Mouse (Mus musculus) left cerebral cortex, adult 8-10 months (tissue): Measurements from ENCODE around the gene Cir1. TPM values are rescaled to one million over a fixed set of nuclear protein-coding genes. Genes with fewer than 3 reads are reported as not detected.

Source experiments
- DNase-seq, 2 experiments: peaks; one replicate each; pipeline ENCODE4 v3.0.0; 2022; ENCODE audit warnings: low spot score in 2 of 2
- total RNA-seq, 4 experiments: library from RNA; stranded (reverse); gene quantifications; 2 replicates each; pipeline ENCODE4 v1.2.4; 2022

The Cir1 gene
- total RNA-seq, 4 experiments from 2014 or later = 25.9 to 28.4 (median 28.0) TPM

DNA sequence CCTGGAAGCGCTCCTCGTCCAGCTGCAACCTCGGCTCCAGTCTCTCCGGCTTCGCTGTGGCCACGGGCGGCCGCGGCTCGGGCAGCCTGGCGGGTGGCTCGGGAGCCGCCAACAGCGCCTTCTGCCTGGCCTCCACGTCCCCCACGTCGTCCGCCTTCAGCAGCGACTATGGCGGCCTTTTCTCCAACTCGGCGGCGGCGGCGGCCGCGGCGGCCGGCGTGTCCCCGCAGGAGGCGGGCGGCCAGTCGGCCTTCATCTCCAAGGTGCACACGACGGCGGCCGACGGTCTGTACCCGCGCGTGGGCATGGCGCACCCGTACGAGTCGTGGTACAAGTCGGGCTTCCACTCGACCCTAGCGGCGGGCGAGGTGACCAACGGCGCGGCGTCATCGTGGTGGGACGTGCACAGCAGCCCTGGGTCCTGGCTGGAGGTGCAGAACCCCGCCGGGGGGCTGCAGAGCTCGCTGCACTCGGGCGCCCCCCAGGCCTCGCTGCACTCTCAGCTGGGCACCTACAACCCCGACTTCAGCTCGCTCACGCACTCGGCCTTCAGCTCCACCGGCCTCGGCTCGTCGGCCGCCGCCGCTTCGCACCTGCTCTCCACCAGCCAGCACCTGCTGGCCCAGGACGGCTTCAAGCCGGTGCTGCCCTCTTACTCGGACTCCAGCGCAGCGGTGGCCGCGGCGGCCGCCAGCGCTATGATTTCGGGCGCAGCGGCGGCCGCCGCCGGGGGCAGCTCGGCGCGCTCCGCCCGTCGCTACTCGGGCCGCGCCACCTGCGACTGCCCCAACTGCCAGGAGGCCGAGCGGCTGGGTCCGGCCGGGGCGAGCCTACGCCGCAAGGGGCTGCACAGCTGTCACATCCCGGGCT, 39.0 kb downstream of the Cir1 start:
- DNase-seq = no peak

DNA sequence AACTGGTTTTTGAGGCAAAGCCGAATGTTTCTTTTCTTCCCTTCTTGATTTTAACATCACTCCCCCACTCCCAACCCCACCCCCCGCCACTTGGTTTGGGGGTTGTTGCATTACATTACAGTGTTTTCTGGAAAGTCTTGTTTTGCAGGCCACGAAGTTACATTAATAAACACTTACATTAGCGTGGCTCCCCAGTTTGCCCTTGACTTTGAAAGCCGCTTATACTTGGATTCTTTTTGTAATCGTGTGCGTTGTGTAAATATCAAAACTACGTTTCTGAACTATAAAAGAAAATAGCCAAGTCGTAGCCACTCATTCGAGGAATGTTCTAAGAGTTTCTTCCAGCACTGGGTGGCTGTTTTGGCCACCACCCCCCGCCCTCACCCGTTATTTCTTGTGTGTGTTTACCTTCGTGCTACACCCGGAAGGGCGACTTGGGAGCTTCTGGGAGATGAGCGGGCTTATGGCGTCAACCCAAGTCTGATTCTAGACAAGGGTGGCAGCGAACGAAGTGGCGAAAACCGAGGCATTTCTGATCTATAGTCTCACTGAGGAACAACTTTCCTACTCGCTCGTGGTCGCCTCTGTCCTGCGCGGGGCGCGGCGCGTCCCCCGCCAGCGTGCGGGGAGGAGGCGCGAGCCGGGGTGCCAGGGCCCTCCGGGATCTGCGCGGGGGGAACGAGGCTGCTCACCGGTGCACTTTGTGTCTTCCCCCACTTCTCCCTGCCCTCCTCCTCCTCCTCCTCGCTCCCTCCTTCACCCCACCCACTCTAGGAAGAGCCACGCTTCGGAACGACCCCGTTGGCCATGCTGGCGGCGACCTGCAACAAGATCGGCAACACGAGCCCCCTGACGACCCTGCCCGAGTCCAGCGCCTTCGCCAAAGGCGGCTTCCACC, 39.9 kb downstream of the Cir1 start:
- peak in 1 of 2 experiments; percentile 43 for DNase-seq

DNA sequence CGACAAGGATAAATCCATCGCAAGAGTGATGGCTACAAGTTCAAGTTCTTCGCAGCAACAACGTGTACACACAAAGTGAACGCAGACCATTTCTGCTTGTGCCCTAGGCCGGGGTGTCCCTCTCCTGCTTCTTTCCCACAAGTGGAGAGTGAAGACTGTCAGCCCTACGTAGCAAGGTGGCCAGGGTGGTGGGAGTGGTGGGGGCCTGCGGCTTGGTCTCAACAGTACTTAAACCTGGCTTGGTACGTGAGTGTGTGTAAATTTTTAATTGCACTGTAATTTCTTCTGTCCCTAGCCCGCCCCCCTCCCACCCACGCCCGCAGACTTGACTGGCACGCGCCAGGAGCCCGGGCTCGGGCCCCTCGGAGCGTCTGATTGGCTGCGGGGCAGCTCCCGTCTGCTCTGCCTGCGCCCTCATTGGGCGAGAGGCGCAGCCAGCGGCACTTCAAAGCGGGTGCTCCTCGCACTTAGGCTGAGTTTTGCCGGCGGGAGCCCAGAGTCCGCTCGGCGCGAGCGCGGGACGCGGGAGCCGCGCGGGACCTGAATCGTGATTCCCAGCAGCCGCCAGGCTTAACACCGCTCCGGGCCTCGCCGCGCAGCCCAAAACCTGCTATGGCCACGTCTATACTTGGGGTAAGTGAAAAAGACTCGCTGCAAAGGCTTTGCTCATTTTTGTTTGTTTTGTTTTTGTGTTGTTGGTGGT, 40.9 kb downstream of the Cir1 start, which contains the start of gene Sp9:
Gene Sp9, plus strand, starts transcription at position 467 of the 703 bp plus-strand sequence.
- DNase-seq = peak in 1 of 2 experiments; percentile 60

DNA sequence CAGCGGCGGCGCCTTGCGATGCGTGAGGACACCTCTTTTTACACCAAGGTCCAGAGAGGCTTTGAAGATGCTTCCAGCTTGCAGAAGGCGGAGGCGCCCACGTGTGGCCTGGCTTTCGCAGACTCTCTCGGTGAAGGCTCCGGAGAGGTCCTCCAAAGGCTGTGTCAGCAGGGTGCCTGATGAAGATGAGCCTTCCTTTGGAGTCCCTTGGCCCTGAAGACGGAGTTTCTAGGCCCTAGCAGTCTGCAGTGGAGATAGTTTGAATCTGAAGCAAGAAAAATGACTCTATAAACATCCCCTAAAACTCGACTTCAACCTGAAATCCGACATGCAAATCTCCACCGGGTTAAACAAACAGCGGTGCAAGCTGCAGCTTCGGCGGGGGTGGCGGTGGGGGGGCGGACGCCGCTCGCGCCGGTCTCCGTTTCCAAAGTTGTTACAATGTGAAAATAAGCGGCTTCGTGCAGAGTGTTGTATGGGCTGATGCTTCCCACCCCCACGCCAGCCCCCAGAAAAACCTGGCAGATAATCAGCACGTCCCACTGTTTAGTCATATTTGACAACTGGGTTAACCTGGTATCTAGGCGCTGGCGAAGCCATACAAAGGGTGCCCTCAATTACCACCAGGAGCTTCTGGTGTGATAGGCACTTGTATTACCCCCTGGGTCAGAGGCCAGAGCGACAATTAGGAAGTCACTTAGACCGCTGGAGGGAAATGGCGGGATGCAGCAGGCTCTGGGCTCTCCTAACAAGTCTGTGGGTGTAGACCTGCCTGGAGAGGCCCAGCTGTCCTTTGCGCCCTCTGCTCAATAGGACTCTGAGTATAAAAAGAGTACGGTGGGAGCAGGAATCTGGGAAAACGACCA, 41.7 kb downstream of the Cir1 start:
- peak in 1 of 2 experiments; percentile 35 for DNase-seq

DNA sequence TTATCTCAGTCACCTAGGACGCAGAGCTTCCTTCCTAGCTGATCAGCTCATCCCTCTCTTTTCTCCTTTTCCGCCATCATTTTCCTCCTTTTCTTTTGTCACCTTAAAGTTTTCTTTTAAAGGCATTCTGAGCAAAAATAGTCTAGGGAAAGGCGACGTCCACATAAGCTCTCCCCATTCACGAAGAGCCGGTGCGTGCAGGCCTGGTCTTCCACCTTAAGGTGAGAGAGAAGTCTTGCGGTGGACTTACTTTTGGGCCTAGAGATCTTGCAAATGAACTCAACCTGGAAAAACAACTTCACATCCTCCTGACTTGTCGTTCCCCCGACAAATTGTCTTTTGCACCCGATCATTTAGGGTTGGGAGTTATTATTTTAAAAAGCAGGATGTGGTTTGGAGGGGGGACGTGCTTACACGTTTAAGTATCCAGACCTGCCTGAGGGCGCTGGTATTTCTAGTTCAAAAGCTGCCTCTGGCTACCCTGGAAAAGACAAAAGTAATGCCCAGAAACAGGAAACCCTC, 42.4 kb downstream of the Cir1 start:
- no peak for DNase-seq

DNA sequence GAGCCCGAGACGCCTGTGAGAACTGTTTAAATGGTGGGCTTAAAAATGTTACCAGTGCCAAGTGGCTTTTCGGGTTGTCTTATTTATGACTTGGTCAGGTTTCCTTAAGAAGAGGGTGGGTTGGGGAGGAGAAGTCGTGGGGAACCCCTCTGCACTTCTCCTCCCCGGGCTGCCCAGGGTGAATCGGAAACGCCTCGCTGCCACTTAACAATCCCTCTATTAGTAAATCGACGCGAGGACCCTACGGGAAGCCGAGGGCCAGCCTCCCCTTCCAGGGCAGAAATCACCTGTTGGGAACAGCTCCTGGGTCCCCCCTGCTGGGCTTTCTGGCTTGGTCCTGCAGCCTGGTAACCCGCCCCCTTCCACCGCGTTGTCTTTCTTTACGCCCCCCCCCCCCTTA, 42.8 kb downstream of the Cir1 start:
- no peak for DNase-seq

DNA sequence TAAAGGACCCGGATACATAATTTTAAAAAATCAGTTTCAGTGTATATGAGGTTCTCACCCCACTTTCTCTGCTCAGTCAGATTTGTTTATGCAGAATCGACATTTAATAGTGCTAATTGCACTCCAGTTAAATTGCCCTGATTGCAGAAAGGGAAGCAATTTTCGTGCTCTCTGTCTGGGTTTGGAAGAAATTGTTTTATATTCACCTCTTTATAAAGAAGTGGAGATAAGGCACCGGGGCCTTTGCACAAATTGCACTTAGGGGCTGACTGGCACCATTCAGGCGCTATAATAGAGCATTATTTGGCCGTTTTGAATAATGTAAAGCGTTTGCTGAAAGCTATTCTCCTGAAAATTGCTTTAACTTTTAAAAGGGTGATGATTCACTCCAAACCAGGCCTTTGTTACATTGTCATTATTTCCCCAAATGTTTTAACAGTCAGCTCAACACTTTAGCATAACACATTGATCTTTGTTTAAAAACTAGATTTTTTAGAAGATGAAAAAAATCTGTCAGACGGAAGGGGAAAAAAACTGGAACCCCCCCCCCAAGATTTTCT, 43.6 kb downstream of the Cir1 start:
- DNase-seq = no peak

DNA sequence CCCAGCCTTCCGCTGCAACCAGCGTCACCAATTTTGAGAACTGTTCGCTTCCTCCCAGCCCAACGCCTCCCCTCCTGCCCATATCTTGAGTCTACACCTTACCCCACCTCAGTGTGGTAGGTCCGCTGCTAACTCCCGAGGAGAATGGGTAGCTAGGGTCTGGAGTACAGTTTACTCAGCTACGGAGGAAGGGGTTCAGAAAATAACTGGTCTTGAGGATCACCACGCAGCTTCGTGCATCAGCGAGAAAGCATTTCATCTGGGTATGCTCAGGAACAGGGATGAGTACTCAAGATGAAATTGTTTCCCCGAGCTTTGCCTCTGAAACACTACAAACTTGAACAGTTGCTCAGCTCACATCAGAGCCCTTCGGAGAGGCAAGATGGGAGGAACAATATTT, 44.2 kb downstream of the Cir1 start:
- DNase-seq = no peak

DNA sequence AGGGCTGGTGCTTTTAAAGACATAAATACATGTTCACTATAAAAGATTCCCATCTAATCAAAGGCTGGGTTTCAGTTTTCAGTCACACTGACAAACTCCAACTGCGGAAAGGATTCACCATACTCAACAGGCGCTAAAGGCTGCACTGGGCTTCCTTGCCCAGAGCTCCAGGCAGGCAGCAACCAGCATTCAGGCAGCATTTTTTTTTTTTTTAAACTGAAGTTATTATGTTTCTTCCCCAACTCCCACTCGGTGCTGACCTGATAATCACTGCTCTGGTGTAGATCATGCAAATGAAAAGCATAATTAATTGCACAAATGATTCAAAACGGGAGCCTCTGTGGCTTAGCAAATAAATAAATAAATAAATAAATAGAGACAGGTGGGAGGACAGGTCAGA, 44.7 kb downstream of the Cir1 start:
- no peak for DNase-seq

DNA sequence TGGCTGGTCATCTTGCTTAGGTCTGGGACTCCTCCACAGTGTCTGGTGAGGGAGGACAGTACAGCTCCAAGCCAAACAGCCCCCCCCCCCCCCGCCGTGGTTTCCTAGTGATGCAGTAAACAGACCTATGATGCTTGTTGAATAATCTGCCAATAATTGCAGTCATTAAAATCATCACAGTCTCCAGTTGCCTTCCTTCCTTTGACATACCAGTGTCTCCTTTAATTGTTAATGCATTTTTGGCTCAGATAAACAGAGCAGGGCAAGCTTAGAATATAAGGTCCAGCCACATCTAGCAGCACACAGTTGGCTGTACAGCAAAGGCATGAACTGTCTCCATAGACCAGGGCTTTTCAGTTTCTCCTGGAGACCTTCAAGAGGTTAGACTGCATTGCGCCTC, 45.3 kb downstream of the Cir1 start:
- no peak for DNase-seq

DNA sequence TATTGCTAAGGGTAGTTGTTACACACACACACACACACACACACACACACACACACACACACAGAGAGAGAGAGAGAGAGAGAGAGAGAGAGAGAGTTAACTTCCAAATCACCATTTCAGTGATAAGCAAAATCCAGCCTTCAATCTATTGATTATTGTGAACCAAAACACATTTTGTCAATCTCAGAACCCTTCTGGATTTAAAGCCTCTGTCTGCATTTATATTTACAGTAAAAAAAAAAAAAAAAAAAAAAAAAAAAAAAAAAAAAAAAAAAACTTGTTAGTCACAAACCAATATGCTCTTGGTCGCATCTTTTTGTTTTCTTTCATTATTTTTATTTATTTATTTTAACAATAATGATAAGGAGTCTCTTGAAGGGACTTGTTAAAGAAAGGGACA, 45.9 kb downstream of the Cir1 start:
- no peak for DNase-seq

DNA sequence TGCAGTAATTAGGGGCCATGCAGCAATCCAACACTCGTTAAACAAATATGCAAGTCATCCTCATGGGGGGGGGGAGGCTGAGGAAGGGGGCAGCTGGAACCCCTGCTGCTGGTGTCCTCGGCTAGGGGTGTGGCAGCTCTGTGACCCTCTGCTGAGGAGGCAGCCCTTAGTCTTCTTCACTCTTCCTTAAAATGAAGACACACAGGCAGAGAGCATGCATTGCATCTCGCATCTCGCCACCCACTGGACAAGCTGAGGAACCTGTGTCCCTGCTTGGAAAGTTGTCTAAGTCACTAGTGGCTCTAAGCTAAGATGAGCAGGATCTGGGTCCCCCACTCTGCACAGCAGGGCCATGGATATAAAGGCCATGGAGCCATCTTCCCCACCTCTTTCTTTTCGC, 46.5 kb downstream of the Cir1 start:
- no peak for DNase-seq

DNA sequence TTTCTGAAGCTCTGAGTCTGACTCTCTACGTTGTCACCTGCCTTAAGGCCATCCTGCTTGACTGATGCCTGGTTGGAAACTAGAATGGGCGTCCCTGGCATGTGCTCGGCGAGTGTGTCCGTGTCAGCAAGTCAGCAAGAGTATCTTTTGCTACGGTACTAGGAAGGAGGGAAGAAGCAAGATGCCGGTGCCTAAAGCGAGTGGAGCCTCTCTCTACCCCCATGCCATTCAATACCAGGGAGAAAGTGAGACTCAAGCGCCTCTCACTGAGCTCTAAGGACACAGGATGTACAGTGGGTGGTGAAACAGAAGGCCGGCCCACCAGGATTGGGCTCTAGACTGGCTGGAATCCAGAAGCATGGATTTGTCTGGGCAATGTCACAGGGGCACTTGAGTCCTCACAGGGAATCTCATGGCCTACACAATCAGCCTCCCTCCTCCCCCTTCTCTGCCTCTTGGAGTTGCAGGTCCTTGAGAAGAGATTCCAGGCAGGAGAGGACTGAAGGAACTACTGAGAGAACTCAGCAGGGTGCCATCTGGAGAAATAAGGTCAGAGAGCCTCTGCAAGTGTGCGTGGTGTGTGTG, 47.8 kb downstream of the Cir1 start:
- no peak for DNase-seq

DNA sequence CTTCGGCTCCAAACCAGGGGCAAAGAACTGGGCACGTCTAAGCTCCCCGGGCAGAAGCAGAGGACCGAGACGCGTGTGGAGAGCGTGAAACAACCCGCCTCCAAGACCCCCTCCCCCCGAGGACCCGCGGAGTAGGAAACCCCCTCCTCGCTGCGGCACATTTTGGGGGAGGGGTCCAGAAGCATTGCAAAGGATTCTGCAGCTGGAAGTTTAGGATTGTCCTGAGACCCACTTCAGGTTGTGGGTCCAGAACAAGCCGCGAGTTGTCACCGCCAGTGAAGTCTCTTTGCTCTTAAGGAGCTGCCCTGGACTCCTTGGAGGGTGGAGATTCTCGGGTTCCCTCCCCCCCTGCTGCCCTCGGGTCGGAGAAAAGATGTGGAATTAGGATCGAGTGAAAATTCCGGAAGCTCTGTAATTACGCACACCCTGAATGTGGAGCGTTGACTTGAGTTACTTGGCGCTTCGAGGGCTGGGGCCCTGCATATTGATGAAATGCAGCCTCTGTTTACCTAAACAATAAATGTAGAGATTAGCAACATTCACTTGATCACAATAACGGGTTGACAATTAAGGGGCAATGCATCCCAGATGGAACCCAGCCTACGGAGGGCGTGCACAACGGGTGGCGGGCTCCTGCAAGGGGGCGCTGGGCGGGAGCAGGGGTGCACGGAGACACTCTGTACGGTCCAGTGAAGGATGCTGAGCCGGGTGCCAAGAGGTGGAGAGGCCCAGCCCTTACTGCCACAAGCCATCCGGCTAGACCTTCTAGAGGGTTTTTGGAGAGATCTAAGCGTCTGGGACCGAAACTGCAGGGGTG, 48.5 kb downstream of the Cir1 start:
- DNase-seq = no peak

DNA sequence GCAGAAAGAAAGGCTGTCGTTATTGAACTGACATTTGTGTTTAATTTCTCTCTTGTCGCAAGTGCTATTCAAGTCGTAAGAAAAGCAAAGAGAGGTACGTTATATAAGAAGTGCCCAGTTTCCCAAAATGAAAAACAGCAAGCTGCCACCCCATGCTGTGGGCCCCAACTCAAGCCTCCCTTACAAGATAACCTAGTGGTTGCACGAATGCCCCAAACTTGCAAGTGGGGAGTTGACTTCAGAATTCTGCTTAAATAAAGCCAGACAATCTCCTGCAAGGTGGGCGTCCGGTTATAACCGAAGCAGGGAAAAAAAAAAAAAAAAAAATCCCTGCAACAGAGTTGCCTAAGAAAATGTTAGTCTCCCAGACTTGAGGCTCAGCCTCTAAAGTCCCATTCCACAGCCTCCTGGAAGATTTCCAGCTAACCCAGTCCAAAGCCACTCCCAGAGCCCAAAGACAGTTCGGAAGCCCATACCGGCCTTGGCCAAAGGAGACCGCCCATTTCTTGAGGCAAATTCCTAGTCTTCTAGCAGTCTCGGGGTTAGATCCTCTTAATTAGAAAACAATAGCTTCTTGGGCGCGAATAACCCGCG, 49.2 kb downstream of the Cir1 start:
- DNase-seq = no peak

DNA sequence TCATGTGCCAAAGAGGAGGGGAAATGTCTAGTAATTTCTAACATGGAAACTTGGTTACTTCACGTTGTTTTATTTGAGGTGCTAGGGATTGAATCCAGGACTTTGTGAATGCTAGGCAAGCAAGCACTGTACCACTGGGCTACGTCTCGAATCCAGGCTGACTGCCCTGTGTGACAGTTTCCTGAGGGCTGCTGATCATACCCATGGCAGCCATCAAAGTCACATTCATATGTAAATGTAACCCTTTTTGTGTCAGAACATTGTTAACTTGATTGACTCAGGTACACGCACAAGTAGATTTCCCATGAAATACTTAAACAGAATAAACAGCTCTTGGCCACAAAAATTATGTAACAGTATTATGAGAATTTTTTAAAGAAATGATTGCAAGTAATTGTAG, 63.8 kb downstream of the Cir1 start:
- no peak for DNase-seq

DNA sequence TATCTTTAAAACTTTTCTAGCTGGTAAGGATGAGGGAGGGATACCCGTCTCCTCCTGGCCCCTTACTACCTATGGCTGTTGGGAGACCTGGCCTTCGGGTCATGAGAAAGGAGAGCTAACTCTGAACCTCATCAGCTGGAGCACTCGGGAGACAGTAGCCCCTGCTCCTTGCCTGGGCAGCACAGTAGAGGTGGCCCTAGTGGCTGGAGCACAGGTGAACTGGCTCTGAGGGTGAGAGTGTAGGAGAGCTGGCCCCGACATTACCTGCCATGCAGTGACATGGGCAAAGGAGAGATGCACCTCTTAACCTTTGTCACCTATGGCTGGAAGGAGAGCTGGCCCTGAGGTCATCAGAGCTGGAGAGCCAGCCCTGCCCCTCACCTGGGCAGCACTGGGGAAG, 71.2 kb downstream of the Cir1 start:
- no peak for DNase-seq
